Mouse (Mus musculus) neural tube, embryonic 11.5 days (tissue): ENCODE results near the gene Spns1. TPM values are rescaled to one million over a fixed set of nuclear protein-coding genes. Genes with fewer than 3 reads are reported as not detected.

ENCODE experiments used
- ATAC-seq: fragments of 200-750 bp; cut with Nextera tagmentation; 2 replicates; pipeline ENCODE4 v1.8.0; 2017; ENCODE audit warnings: moderate number of reproducible peaks, mild to moderate bottlenecking, moderate TSS enrichment, moderate library complexity; ENCODE audit not compliant: insufficient read depth, low FRiP score, low TSS enrichment
- DNase-seq: peaks from one replicate; pipeline ENCODE4 v3.0.0-alpha.2; 2015; ENCODE audit warnings: low spot score
- H3K27ac ChIP-seq: fragments of 300-500 bp; sonication (generic); 2 replicates; pipeline ENCODE4 v1.5.1; 2014; ENCODE audit warnings: low read depth, mild to moderate bottlenecking, low read length
- H3K27me3 ChIP-seq: fragments of 300-500 bp; sonication (generic); 2 replicates; pipeline ENCODE4 v1.6.1; 2014; ENCODE audit warnings: mild to moderate bottlenecking, low read length, mixed read lengths; ENCODE audit not compliant: control insufficient read depth, insufficient read depth
- H3K36me3 ChIP-seq: fragments of 300-500 bp; sonication (generic); 2 replicates; pipeline ENCODE4 v1.6.1; 2014; ENCODE audit warnings: mild to moderate bottlenecking, low read length, moderate library complexity, mixed read lengths; ENCODE audit not compliant: control insufficient read depth, insufficient read depth
- H3K4me1 ChIP-seq: fragments of 300-500 bp; sonication (generic); 2 replicates; pipeline ENCODE4 v1.6.1; 2014; ENCODE audit warnings: low read length, mixed read lengths; ENCODE audit not compliant: control insufficient read depth, insufficient read depth
- H3K4me2 ChIP-seq: fragments of 300-500 bp; sonication (generic); 2 replicates; pipeline ENCODE4 v1.6.1; 2014; ENCODE audit warnings: low read depth, mild to moderate bottlenecking, moderate library complexity
- H3K4me3 ChIP-seq: fragments of 300-500 bp; sonication (generic); 2 replicates; pipeline ENCODE4 v1.5.1; 2014; ENCODE audit warnings: low read depth, low read length
- H3K9ac ChIP-seq: fragments of 300-500 bp; sonication (generic); 2 replicates; pipeline ENCODE4 v1.6.1; 2014; ENCODE audit warnings: mild to moderate bottlenecking, low read length
- H3K9me3 ChIP-seq: fragments of 300-500 bp; sonication (generic); 2 replicates; pipeline ENCODE4 v1.6.1; 2016; ENCODE audit warnings: low read length; ENCODE audit not compliant: control insufficient read depth
- WGBS: fragments of 180-500 bp; shearing (Covaris S2); extraction: QIAGEN DNeasy Blood & Tissue Kit; methylation state at CpG from one replicate; pipeline ENCODE4 v1.1.7; 2014; 5-methylcytosine and 5-hydroxymethylcytosine counted together
- polyA plus RNA-seq: library from polyadenylated mRNA; unstranded; fragments of >200 nt; fragmentation: Nextera tagmentation; extraction: Ambion mirVana; gene quantifications from 2 replicates; pipeline ENCODE4 v1.2.1, GENCODE M21; 2014

Gene Spns1
- polyA plus RNA-seq, 1 experiment from 2014 or later: 54.0 TPM

DNA sequence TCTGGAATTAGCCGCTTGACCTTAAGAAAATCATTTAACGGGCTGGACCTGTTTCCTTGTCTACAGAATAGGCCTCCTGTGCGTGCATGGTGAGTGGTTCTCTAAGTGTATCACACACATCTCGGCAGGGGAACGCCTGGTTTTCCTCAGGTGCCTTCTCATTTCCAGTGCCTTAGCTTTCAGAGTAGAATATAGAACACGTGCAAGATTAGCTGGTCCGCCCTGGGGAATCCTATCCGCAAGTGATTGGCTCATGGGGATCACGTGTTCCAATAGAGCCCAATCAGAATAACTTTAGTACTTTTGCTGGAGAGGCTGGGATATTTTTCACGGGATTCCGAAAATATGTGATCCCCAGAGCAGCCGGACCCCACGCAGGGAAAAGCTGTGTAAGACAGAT lies 18.2 kb downstream of the Spns1 start:
- Histone ChIP-seq H3K27ac (no peak overlapping the region), H3K4me1 (no peaks in the 10 kb centered on the region), H3K9me3 (no peaks in the 10 kb centered on the region), H3K36me3 (no peaks in the 10 kb centered on the region), H3K4me3 (no peak overlapping the region), H3K9ac (no peak overlapping the region), H3K4me2 (no peak overlapping the region), H3K27me3 (no peaks in the 10 kb centered on the region)
- 80% methylated on average over 13 of the region's 13 CpGs for WGBS
- ATAC-seq (no peak), DNase-seq (no peak)

DNA sequence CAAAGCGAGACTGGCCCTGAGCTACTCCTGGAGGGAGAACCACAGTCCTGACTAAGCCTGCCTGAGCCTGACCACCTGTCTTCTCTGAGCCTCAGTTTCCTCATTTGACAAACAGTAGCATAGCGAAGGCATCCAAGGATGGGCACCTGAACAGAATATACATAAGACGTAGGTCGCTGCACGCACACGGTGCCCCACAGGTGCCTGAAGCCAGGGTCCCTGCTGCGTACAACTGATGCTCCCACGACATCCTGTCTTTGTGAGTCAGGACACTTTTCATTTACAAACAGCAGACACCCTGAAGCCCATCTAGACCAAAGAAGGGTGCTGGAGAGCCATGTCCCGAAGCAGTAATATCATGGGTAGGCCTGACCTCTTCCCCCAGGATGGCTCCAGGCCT lies 18.8 kb downstream of the Spns1 start:
- ATAC-seq (no peak), DNase-seq (no peak)
- no peak overlapping the region for H3K4me2 ChIP-seq
- no peaks in the 10 kb centered on the region for H3K27me3 ChIP-seq
- H3K27ac ChIP-seq: no peak overlapping the region
- no peak overlapping the region for H3K9ac ChIP-seq
- H3K4me3 ChIP-seq: no peak overlapping the region
- no peaks in the 10 kb centered on the region for H3K9me3 ChIP-seq
- no peaks in the 10 kb centered on the region for H3K4me1 ChIP-seq
- WGBS: 93% methylated on average over 9 of the region's 9 CpGs
- no peaks in the 10 kb centered on the region for H3K36me3 ChIP-seq

DNA sequence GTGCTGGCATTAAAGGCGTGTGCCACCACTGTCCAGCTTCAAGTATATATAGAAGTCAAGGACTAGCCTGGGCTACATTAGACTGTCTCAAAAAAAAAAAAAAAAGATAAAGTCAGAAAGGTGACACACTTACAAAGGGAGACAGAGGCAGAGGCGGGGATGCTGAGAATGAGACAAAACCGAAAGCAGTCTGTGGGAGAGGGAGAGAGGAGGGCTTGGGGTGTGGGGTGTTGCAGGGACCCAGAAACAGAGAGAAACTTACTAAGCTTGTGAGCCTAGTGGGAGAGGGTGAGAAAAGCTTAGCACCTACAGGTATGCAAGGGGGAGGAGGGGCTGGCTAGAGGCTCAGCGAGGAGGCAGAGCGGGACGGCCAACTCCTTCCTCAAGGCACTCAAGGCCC lies 19.4 kb downstream of the Spns1 start:
- 89% methylated on average over 6 of the region's 6 CpGs for WGBS

DNA sequence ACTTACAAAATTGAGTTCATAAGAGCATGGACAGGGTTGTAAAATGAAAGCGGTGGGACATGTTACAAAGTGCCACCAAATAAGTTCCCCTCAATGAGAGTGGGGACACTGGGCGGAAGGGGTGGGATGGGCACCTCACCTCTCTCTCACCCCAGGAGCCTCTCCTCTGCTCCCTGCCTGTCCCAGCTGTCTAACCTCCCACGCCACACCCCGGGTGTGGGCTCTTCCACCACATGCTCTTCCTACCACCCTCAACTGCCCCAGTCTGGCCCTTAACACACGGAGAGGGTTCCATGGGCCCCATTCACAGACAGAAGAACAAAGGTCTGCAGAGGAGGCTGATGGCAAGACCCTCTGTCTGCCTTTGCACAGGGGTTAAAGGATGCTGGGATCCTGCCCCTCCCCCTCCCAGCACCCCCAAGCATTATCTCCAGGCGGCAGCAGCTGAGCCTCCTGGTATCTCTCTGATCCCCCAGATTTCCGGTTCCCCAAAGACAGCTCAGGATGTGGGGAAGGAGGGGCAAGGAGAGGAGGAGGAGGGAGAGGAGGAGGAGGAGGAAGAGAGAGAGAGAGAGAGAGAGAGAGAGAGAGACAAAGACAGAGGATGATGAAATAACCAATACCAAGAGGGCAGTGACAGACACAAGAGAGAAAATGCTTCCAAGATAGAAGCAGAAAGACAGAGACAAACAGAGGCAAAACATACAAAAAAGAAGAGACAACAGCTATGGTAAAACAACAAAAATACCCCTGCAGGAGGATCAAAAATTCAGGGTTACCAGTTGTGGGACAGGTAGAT lies 20.3 kb downstream of the Spns1 start:
- no peak overlapping the region for H3K27ac ChIP-seq

More for the DNA sequence above, 19.4 kb downstream of the Spns1 start:
- H3K27me3 ChIP-seq: no peaks in the 10 kb centered on the region
- H3K4me3 ChIP-seq: no peak overlapping the region
- H3K4me2 ChIP-seq: no peak overlapping the region
- ATAC-seq (no peak), DNase-seq (no peak)
- H3K4me1 ChIP-seq: no peaks in the 10 kb centered on the region
- H3K27ac ChIP-seq: no peak overlapping the region
- no peaks in the 10 kb centered on the region for H3K36me3 ChIP-seq
- no peak overlapping the region for H3K9ac ChIP-seq
- H3K9me3 ChIP-seq: no peaks in the 10 kb centered on the region

DNA sequence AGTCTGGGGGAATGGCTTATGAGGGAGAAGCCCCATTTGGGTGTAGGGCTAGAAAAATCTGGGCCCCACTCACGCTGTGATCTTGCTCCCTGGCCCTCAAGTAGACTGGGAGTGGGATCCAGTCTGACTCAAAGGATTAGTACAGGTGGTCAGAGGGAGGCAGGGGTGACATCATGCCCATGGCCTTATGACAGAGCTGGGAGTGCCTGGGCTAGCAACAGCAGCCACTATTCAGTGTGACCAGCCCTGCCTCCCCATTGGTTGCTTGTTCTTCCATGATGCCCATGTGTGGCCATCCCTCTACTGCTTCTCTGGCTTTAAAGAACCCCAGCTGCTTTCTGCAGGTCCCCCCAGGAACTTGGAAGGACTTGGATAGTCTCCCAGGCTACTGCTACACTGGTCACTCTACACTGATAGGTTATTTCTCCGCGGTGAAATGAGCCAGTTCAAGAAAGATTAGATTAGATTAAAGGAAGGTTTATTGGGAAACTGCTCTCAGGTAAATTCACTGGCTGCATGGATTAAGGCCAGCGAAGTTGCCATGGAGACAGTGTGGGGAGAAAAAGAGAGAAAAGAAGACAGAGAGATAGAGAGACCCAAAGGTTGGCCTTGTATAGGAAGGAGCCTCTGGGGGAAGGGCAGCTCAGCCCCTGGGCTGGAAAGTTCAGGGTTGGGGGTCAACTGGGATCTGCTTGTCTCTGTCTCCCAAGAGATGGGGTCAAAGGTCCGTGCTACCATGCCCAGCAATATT lies 21.2 kb downstream of the Spns1 start:
- Histone ChIP-seq H3K27me3 (no peaks in the 10 kb centered on the region), H3K27ac (no peak overlapping the region), H3K4me1 (no peaks in the 10 kb centered on the region), H3K9ac (no peak overlapping the region), H3K9me3 (no peaks in the 10 kb centered on the region), H3K4me3 (no peak overlapping the region), H3K4me2 (no peak overlapping the region), H3K36me3 (no peaks in the 10 kb centered on the region)
- no peak for ATAC-seq
- DNase-seq: no peak
- 63% methylated on average over 5 of the region's 5 CpGs for WGBS

More for the DNA sequence above, 20.3 kb downstream of the Spns1 start:
- no peaks in the 10 kb centered on the region for H3K4me1 ChIP-seq
- H3K27me3 ChIP-seq: no peaks in the 10 kb centered on the region
- no peaks in the 10 kb centered on the region for H3K9me3 ChIP-seq
- H3K36me3 ChIP-seq: no peaks in the 10 kb centered on the region
- no peak overlapping the region for H3K4me2 ChIP-seq
- no peak overlapping the region for H3K4me3 ChIP-seq
- ATAC-seq (no peak), DNase-seq (no peak)
- WGBS: 68% methylated on average over 7 of the region's 7 CpGs
- H3K9ac ChIP-seq: no peak overlapping the region

DNA sequence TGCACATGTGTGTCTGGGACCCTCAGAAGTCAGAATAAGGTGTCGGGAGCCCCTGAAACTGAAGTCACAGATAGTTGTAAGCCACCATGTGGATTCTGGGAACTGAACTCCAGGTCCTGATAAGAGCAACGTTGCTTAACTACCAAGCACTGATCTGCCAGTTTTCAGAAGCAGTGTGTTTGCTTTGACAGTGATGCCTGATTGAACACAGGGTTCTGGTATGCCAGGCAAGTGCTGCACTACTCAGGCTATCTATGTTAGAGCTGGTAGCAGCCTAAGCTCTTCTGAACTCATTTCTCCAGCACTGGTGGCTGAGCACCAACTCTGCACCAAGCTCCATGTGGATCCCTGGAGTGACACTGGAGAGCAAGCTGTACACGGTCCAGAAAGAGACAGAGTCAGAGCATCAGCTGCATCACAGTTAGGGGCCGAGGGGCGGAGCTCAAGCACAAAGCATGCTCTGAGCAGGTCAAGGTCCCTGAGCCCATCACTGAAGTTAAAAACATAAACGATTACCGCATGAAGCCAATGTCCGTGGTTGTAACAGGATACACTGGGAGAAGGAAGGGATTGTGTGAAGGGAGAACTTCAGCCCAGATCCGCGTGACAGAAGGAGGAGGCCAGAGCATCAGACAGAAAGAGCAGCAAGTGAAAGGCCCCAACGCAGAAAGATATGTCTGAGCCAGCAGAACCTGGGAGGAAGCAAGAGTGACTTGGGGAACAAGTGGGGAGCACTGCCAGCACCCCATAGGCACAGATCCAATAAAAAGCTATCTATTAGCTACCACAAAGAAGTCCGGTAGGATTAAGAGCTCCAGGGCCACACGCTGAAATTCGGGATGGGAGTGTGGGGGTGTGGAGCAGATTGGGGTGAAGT lies 22.3 kb downstream of the Spns1 start:
- no peaks in the 10 kb centered on the region for H3K9me3 ChIP-seq
- no peaks in the 10 kb centered on the region for H3K4me1 ChIP-seq
- DNase-seq (no peak), ATAC-seq (no peak)
- H3K4me3 ChIP-seq: no peak overlapping the region
- H3K9ac ChIP-seq: no peak overlapping the region
- no peaks in the 10 kb centered on the region for H3K27me3 ChIP-seq
- no peaks in the 10 kb centered on the region for H3K36me3 ChIP-seq
- no peak overlapping the region for H3K4me2 ChIP-seq
- WGBS: 56% methylated on average over 14 of the region's 14 CpGs
- no peak overlapping the region for H3K27ac ChIP-seq

DNA sequence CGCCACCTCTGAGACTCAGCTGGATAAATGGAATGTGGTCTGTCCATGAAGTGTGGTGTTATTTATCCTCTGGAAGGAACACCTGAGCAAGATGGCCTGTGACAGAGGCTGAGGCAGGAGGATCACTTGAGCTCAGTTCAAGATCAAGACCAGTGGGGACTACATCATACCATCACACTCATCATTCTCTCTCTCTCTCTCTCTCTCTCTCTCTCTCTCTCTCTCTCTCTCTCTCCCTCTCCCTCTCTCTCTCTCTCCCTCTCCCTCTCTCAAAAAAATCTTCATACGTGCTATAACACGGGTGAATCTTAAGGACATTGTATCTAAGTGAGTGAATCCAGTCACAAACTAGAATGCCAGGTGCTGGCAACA lies 23.3 kb downstream of the Spns1 start:
- no peak overlapping the region for H3K4me2 ChIP-seq
- WGBS: 89% methylated on average over 3 of the region's 3 CpGs
- H3K4me3 ChIP-seq: no peak overlapping the region
- H3K27me3 ChIP-seq: no peaks in the 10 kb centered on the region
- ATAC-seq (no peak), DNase-seq (no peak)
- no peak overlapping the region for H3K27ac ChIP-seq
- no peak overlapping the region for H3K9ac ChIP-seq
- H3K9me3 ChIP-seq: no peaks in the 10 kb centered on the region
- H3K4me1 ChIP-seq: no peaks in the 10 kb centered on the region
- H3K36me3 ChIP-seq: no peaks in the 10 kb centered on the region

DNA sequence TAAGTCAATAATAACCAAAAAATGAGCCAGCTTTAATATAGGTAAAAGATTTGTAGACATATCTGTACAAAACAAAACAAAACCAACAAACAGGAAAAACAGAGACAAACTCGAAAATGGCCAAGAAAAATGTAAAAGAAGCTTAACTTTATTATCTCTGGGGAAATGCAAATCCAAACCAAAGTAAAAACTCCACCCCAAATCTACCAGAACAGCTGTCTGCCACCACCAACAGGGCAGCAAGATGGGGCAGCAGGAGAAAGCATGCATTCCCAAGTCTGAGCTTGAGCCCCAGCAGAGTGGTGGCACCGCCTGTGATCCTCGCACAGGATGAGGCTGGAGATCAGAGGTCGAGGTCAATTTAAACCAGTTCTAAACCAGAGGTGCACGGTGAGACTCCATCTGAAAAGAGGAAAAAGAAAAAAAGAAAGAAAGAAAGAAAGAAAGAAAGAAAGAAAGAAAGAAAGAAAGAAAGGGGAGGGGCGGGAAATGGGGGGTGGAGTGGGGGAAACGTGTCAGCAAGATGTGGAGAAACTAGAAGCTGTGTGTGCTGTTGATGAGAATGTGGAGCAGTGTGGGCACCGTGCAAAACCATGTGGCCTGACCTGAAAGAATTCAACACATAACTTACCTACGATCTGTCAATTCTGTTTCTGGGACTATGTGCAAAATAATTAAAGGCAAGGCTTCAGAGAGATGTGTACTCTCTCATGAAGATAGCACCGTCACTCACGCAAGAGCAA lies 23.8 kb downstream of the Spns1 start:
- 66% methylated on average over 11 of the region's 11 CpGs for WGBS
- DNase-seq: no peak
- Histone ChIP-seq H3K9ac (no peak overlapping the region), H3K36me3 (no peaks in the 10 kb centered on the region), H3K27me3 (no peaks in the 10 kb centered on the region), H3K4me3 (no peak overlapping the region), H3K27ac (no peak overlapping the region), H3K4me2 (no peak overlapping the region), H3K4me1 (no peaks in the 10 kb centered on the region), H3K9me3 (no peaks in the 10 kb centered on the region)
- no peak for ATAC-seq
